Mouse (Mus musculus) R1 (cell line): ENCODE results near the gene Bri3bp.

Source experiments
- DNase-seq: peaks from one replicate; pipeline ENCODE4 v3.0.0-alpha.2; 2018; ENCODE audit warnings: low read depth, low spot score

Gene Bri3bp

GRCm38 (mm10) chr5:125452573-125452972, 11.2 kb downstream of the Bri3bp start:
- no peak for DNase-seq

GRCm38 (mm10) chr5:125456100-125456499, 14.7 kb downstream of the Bri3bp start:
- no peak for DNase-seq

- DNase-seq: no peak
Measured at GRCm38 (mm10) chr5:125457538-125457937, 16.2 kb downstream of the Bri3bp start.

GRCm38 (mm10) chr5:125460574-125460973, 19.2 kb downstream of the Bri3bp start:
- no peak for DNase-seq

GRCm38 (mm10) chr5:125461868-125462445, 20.6 kb downstream of the Bri3bp start:
- DNase-seq: no peak

GRCm38 (mm10) chr5:125465192-125465591, 23.8 kb downstream of the Bri3bp start:
- DNase-seq: no peak

- DNase-seq: peak; percentile 100
Measured at GRCm38 (mm10) chr5:125465701-125466106, 24.3 kb downstream of the Bri3bp start.

GRCm38 (mm10) chr5:125466483-125466882, 25.1 kb downstream of the Bri3bp start:
- DNase-seq: no peak

- DNase-seq: no peak
Measured at GRCm38 (mm10) chr5:125467261-125467660, 25.9 kb downstream of the Bri3bp start.

- DNase-seq: no peak
Measured at GRCm38 (mm10) chr5:125470713-125471112, 29.3 kb downstream of the Bri3bp start.

GRCm38 (mm10) chr5:125472796-125473475, 31.6 kb downstream of the Bri3bp start:
- no peak for DNase-seq

GRCm38 (mm10) chr5:125475030-125475429, 33.7 kb downstream of the Bri3bp start:
- no peak for DNase-seq

- DNase-seq: peak; percentile 95
Measured at GRCm38 (mm10) chr5:125475601-125476285, 34.4 kb downstream of the Bri3bp start, which contains the start of gene Aacs. Gene Aacs (plus strand): TSS chr5:125475814.

- no peak for DNase-seq
Measured at GRCm38 (mm10) chr5:125476286-125476625, 34.9 kb downstream of the Bri3bp start.

GRCm38 (mm10) chr5:125476799-125477198, 35.4 kb downstream of the Bri3bp start:
- DNase-seq: no peak

- DNase-seq: no peak
Measured at GRCm38 (mm10) chr5:125477533-125477932, 36.2 kb downstream of the Bri3bp start.

- no peak for DNase-seq
Measured at GRCm38 (mm10) chr5:125478037-125478436, 36.7 kb downstream of the Bri3bp start.

- no peak for DNase-seq
Measured at GRCm38 (mm10) chr5:125479376-125479775, 38.0 kb downstream of the Bri3bp start.

GRCm38 (mm10) chr5:125480434-125481231, 39.3 kb downstream of the Bri3bp start:
- no peak for DNase-seq

- no peak for DNase-seq
Measured at GRCm38 (mm10) chr5:125482474-125482873, 41.1 kb downstream of the Bri3bp start.

GRCm38 (mm10) chr5:125483712-125484611, 42.6 kb downstream of the Bri3bp start:
- DNase-seq: no peak
